ENCODE assay signal across 9 mouse cellular contexts in the genomic region with DNA sequence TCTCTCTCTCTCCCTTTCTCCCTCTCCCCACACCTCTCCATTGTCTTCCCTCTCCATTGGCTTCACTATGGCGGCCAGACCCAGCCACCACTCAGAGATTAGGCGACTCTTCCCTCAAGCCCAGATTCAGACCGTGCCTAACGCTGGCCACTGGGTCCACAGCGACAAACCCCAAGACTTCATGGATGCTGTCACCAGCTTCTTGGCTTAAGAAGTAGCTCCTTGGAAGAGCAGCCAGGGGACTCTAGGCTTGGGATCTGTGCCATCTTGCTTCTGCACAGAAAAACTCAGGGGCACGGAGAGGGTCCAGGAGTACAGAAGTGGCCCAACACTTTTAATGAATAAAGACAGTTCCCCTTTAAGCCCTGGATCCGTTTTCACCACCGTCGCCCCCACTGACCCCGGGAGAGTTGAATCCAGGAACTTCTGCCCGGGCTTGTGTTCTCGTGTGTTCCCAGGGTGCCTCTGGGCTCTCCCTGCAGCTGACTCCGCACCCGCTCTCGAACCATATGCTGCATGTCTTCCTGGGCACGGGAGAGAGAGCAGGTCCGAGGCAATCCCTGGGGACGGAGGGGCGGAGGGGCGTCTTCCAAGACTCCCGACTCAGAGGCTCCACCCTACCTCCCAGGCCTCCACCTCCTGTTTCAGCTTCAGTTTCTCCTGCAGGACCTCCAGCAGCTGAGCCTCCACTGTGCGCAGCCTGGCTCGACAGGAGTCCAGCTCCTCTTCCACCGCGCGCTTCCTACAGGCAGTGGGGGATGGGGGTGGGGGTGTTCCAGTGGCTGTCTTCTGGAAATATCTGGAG. TPM values are rescaled to one million over a fixed set of nuclear protein-coding genes. Genes with fewer than 3 reads are reported as not detected.
A peak's percentile ranks its signal among the peaks of the same experiment; 100 is the strongest.
DNase-seq lines count a peak whose midpoint lies in the region; ATAC-seq lines count a peak whose summit lies in the region.
"Had no signal": no experiment of that assay in that cellular context is flagged by ENCODE, and none has a peak within 500 bp of the region (broad histone marks: within the 10 kb centered on the region; RNA-seq: fewer than 3 reads in every experiment).

No protein-coding gene starts in this region.

- DNase-seq in forebrain, embryonic 11.5 days (ENCODE audit: low spot score): peak; percentile 58
- peak; percentile 59 for DNase-seq in R1 (ENCODE audit: low read depth, low spot score)
- DNase-seq in hindbrain, embryonic 10.5 days (ENCODE audit: low spot score): peak; percentile 41
- DNase-seq in adrenal gland, adult 8-10 months: no peak
- no peak for DNase-seq in layer of hippocampus, postnatal 14 days (ENCODE audit: low spot score in 2 of 2)

- H3K4me3 ChIP-seq in forebrain, embryonic 11.5 days (ENCODE audit: low read depth, low read length): no peak overlapping the region
- no peak overlapping the region; the same call in 1 of the 2 replicates for H3K4me3 ChIP-seq in forebrain, embryonic 15.5 days
- peak overlapping the region; percentile 41 for H3K4me3 ChIP-seq in hindbrain, embryonic 10.5 days
- no peak overlapping the region for H3K4me3 ChIP-seq in liver, embryonic 15.5 days (replicated peaks)

- no peak overlapping the region for H3K4me2 ChIP-seq in forebrain, embryonic 11.5 days (ENCODE audit: low read depth, low read length, severe bottlenecking)
- H3K4me2 ChIP-seq in forebrain, embryonic 15.5 days (replicated peaks): no peak overlapping the region
- H3K4me2 ChIP-seq in liver, embryonic 15.5 days: peak overlapping the region; percentile 6; the same call in 1 of the 2 replicates

- no peak overlapping the region for H3K27ac ChIP-seq in forebrain, embryonic 11.5 days (ENCODE audit: low read depth, low read length)
- no peak overlapping the region for H3K27ac ChIP-seq in forebrain, embryonic 15.5 days (replicated peaks)
- H3K27ac ChIP-seq in hindbrain, embryonic 10.5 days: peak overlapping the region; percentile 62
- H3K27ac ChIP-seq in liver, embryonic 15.5 days (replicated peaks): no peak overlapping the region

- 26% methylated on average over 26 of the region's 26 CpGs for WGBS in forebrain, embryonic 11.5 days
- 35% methylated on average over 26 of the region's 26 CpGs for WGBS in forebrain, embryonic 15.5 days
- WGBS in hindbrain, embryonic 10.5 days: 21% methylated on average over 26 of the region's 26 CpGs
- WGBS in liver, embryonic 15.5 days (ENCODE audit: insufficient replicate concordance): 70% methylated on average over 26 of the region's 26 CpGs

- H3K4me1 ChIP-seq in forebrain, embryonic 11.5 days (replicated peaks; ENCODE audit: control insufficient read depth, insufficient read depth, low read length): peaks cover 5% of the 10 kb centered on the region; the same call in 1 of the 2 replicates
- H3K4me1 ChIP-seq in forebrain, embryonic 15.5 days: peaks cover 22% of the 10 kb centered on the region
- H3K4me1 ChIP-seq in hindbrain, embryonic 10.5 days (replicated peaks): peaks cover 62% of the 10 kb centered on the region
- H3K4me1 ChIP-seq in liver, embryonic 15.5 days (replicated peaks): peaks cover 55% of the 10 kb centered on the region

- ATAC-seq in forebrain, embryonic 11.5 days (replicated peaks; ENCODE audit: low FRiP score): no peak
- ATAC-seq in forebrain, embryonic 15.5 days (replicated peaks): no peak
- ATAC-seq in liver, embryonic 15.5 days (ENCODE audit: insufficient read depth): no peak
- ATAC-seq in megakaryocyte progenitor cell, adult 5-6 weeks (replicated peaks; ENCODE audit: poor library complexity): no peak

- no peaks in the 10 kb centered on the region for H3K36me3 ChIP-seq in forebrain, embryonic 11.5 days (ENCODE audit: control insufficient read depth, insufficient read depth, low read length)
- no peaks in the 10 kb centered on the region for H3K36me3 ChIP-seq in forebrain, embryonic 15.5 days
- no peaks in the 10 kb centered on the region for H3K36me3 ChIP-seq in hindbrain, embryonic 10.5 days
- no peaks in the 10 kb centered on the region; the same call in 1 of the 2 replicates for H3K36me3 ChIP-seq in liver, embryonic 15.5 days (replicated peaks)

- H3K9ac ChIP-seq in forebrain, embryonic 11.5 days (ENCODE audit: low read length): no peak overlapping the region
- H3K9ac ChIP-seq in forebrain, embryonic 15.5 days (replicated peaks): no peak overlapping the region
- no peak overlapping the region for H3K9ac ChIP-seq in liver, embryonic 15.5 days

- no peaks in the 10 kb centered on the region for H3K9me3 ChIP-seq in forebrain, embryonic 11.5 days (ENCODE audit: control insufficient read depth, low read length)
- no peaks in the 10 kb centered on the region for H3K9me3 ChIP-seq in forebrain, embryonic 15.5 days
- no peaks in the 10 kb centered on the region for H3K9me3 ChIP-seq in hindbrain, embryonic 10.5 days
- no peaks in the 10 kb centered on the region for H3K9me3 ChIP-seq in liver, embryonic 15.5 days (replicated peaks)

- H3K27me3 ChIP-seq in forebrain, embryonic 11.5 days (ENCODE audit: control insufficient read depth, insufficient read depth, low read length): no peaks in the 10 kb centered on the region; the same call in 1 of the 2 replicates
- H3K27me3 ChIP-seq in forebrain, embryonic 15.5 days: no peaks in the 10 kb centered on the region; the same call in 1 of the 2 replicates
- H3K27me3 ChIP-seq in hindbrain, embryonic 10.5 days (ENCODE audit: insufficient read depth, poor library complexity, severe bottlenecking): peaks cover 21% of the 10 kb centered on the region
- peaks cover 6% of the 10 kb centered on the region; the same call in 1 of the 2 replicates for H3K27me3 ChIP-seq in liver, embryonic 15.5 days

RNA-seq across cellular contexts. Expression of gene Abhd11, which starts 3.1 kb away (rescaled TPM):
- polyA plus RNA-seq in forebrain, embryonic 11.5 days (2014; fragmentation: Nextera tagmentation; extraction: Ambion mirVana): 38.9 and 39.1 TPM in 2 replicates
- 69.5 and 70.3 TPM in 2 replicates for polyA plus RNA-seq in forebrain, embryonic 15.5 days (2015; fragmentation: Nextera tagmentation; extraction: Ambion mirVana)
- 42.2 and 43.6 TPM in 2 replicates for polyA plus RNA-seq in hindbrain, embryonic 10.5 days (2016; fragmentation: Nextera tagmentation; extraction: Ambion mirVana)
- polyA plus RNA-seq in liver, embryonic 15.5 days (2015; fragmentation: Nextera tagmentation; extraction: Ambion mirVana): 26.6 and 27.1 TPM in 2 replicates
- 133 and 142 TPM in 2 replicates for total RNA-seq in megakaryocyte progenitor cell, adult 5-6 weeks (2015)
- 59.3 and 65.3 TPM in 2 replicates for total RNA-seq in megakaryocyte progenitor cell, adult 5-6 weeks (2017)
- total RNA-seq in adrenal gland, adult 8-10 months (2022): 10 to 100 TPM; 52.4 to 65.4 (median 55.9) TPM
- total RNA-seq in layer of hippocampus, postnatal 14 days (2021): 10 to 100 TPM; 39.3 to 40.4 TPM

RNA-seq across cellular contexts. Expression of gene Stx1a, which starts 11.3 kb away (rescaled TPM):
- 11.2 and 14.9 TPM in 2 replicates for polyA plus RNA-seq in forebrain, embryonic 11.5 days (2014; fragmentation: Nextera tagmentation; extraction: Ambion mirVana)
- 78.6 and 78.9 TPM in 2 replicates for polyA plus RNA-seq in forebrain, embryonic 15.5 days (2015; fragmentation: Nextera tagmentation; extraction: Ambion mirVana)
- polyA plus RNA-seq in hindbrain, embryonic 10.5 days (2016; fragmentation: Nextera tagmentation; extraction: Ambion mirVana): 17.0 and 20.5 TPM in 2 replicates
- 1.1 and 1.3 TPM in 2 replicates for polyA plus RNA-seq in liver, embryonic 15.5 days (2015; fragmentation: Nextera tagmentation; extraction: Ambion mirVana)
- 0.39 and 1.2 TPM in 2 replicates for total RNA-seq in megakaryocyte progenitor cell, adult 5-6 weeks (2015)
- total RNA-seq in megakaryocyte progenitor cell, adult 5-6 weeks (2017): 0.04 and 0.44 TPM in 2 replicates
- 10 to 100 TPM in 3 of 4 experiments, 1 to 10 TPM in 1; 4.9 to 15.9 (median 12.1) TPM for total RNA-seq in adrenal gland, adult 8-10 months (2022)
- total RNA-seq in layer of hippocampus, postnatal 14 days (2021): 100 to 1,000 TPM; 157 to 160 TPM

RNA-seq across cellular contexts. Expression of gene Cldn3, which starts 26.0 kb away (rescaled TPM):
- 4.4 and 7.3 TPM in 2 replicates for polyA plus RNA-seq in forebrain, embryonic 11.5 days (2014; fragmentation: Nextera tagmentation; extraction: Ambion mirVana)
- polyA plus RNA-seq in forebrain, embryonic 15.5 days (2015; fragmentation: Nextera tagmentation; extraction: Ambion mirVana): 12.3 and 12.7 TPM in 2 replicates
- 7.9 and 16.3 TPM in 2 replicates for polyA plus RNA-seq in hindbrain, embryonic 10.5 days (2016; fragmentation: Nextera tagmentation; extraction: Ambion mirVana)
- polyA plus RNA-seq in liver, embryonic 15.5 days (2015; fragmentation: Nextera tagmentation; extraction: Ambion mirVana): 1.2 and 2.1 TPM in 2 replicates
- total RNA-seq in megakaryocyte progenitor cell, adult 5-6 weeks (2015): not detected in 2 replicates
- total RNA-seq in megakaryocyte progenitor cell, adult 5-6 weeks (2017): not detected in 2 replicates
- 1 to 10 TPM in 3 of 4 experiments, not detected in 1; 1.1 to 1.5 (median 1.4) TPM for total RNA-seq in adrenal gland, adult 8-10 months (2022)
- total RNA-seq in layer of hippocampus, postnatal 14 days (2021): 1 to 10 TPM; 2.0 to 2.7 TPM
- total RNA-seq: CH12.LX had no signal

RNA-seq across cellular contexts. Expression of gene Dnajc30, which starts 52.0 kb away (rescaled TPM):
- polyA plus RNA-seq in forebrain, embryonic 11.5 days (2014; fragmentation: Nextera tagmentation; extraction: Ambion mirVana): 26.2 and 27.1 TPM in 2 replicates
- polyA plus RNA-seq in forebrain, embryonic 15.5 days (2015; fragmentation: Nextera tagmentation; extraction: Ambion mirVana): 34.6 and 39.8 TPM in 2 replicates
- polyA plus RNA-seq in hindbrain, embryonic 10.5 days (2016; fragmentation: Nextera tagmentation; extraction: Ambion mirVana): 24.5 and 30.4 TPM in 2 replicates
- 14.3 and 14.9 TPM in 2 replicates for polyA plus RNA-seq in liver, embryonic 15.5 days (2015; fragmentation: Nextera tagmentation; extraction: Ambion mirVana)
- 18.0 and 18.6 TPM in 2 replicates for total RNA-seq in megakaryocyte progenitor cell, adult 5-6 weeks (2015)
- total RNA-seq in megakaryocyte progenitor cell, adult 5-6 weeks (2017): 7.4 and 8.9 TPM in 2 replicates
- 10 to 100 TPM; 35.8 to 42.0 (median 38.7) TPM for total RNA-seq in adrenal gland, adult 8-10 months (2022)
- total RNA-seq in layer of hippocampus, postnatal 14 days (2021): 10 to 100 TPM; 37.0 to 37.4 TPM

RNA-seq across cellular contexts. Expression of gene Bud23, which starts 52.7 kb away (rescaled TPM):
- polyA plus RNA-seq in forebrain, embryonic 11.5 days (2014; fragmentation: Nextera tagmentation; extraction: Ambion mirVana): 142 and 148 TPM in 2 replicates
- 89.0 and 92.8 TPM in 2 replicates for polyA plus RNA-seq in forebrain, embryonic 15.5 days (2015; fragmentation: Nextera tagmentation; extraction: Ambion mirVana)
- polyA plus RNA-seq in hindbrain, embryonic 10.5 days (2016; fragmentation: Nextera tagmentation; extraction: Ambion mirVana): 155 and 160 TPM in 2 replicates
- polyA plus RNA-seq in liver, embryonic 15.5 days (2015; fragmentation: Nextera tagmentation; extraction: Ambion mirVana): 52.7 and 56.4 TPM in 2 replicates
- 60.7 and 61.7 TPM in 2 replicates for total RNA-seq in megakaryocyte progenitor cell, adult 5-6 weeks (2015)
- 55.7 and 78.6 TPM in 2 replicates for total RNA-seq in megakaryocyte progenitor cell, adult 5-6 weeks (2017)
- 10 to 100 TPM; 54.5 to 56.7 (median 55.8) TPM for total RNA-seq in adrenal gland, adult 8-10 months (2022)
- 10 to 100 TPM; 49.4 to 51.6 TPM for total RNA-seq in layer of hippocampus, postnatal 14 days (2021)

Comparison
In these comparisons a context has a peak if more than half of its experiments do, and no peak if none do; other contexts are left out.
1. DNase-seq: peak in forebrain, embryonic 11.5 days (single experiment), R1 (single experiment) and hindbrain, embryonic 10.5 days (single experiment); none in adrenal gland, adult 8-10 months (single experiment) and layer of hippocampus, postnatal 14 days (0 of 2).